Mouse (Mus musculus): ENCODE measurements around the gene Vangl1.

DNA sequence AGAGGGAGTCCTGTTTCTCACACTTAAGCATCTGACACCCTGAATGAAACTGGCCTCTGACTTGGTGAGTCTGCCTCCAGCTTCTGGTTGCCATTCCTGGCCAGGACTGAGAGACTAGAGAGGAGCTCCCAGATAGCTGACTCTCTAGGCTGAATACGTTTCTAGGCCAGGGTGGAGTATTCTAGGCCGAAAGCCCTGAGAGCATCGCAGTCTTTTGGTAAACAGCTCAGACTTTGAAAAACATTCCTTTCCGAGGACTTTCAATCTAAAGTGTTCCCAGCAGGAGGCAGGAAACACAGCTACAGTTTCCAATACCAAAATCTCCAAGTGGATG, 38.2 kb downstream of the Vangl1 start:
- no peak for TF ChIP-seq GATA1 (IDR thresholded peaks at IDR 0.05; ENCODE audit: low read length)
- no peak for TF ChIP-seq TAL1 (IDR thresholded peaks at IDR 0.05; ENCODE audit: low read length)

Data from erythroblast, embryonic 14.5 days (primary cell).